Mouse (Mus musculus): ENCODE results near the gene Blvra. TPM values are rescaled to one million over a fixed set of nuclear protein-coding genes. Genes with fewer than 3 reads are reported as not detected.

Blvra gene
- polyA plus RNA-seq, 1 experiment from 2014 or later: 30.1 TPM

DNA sequence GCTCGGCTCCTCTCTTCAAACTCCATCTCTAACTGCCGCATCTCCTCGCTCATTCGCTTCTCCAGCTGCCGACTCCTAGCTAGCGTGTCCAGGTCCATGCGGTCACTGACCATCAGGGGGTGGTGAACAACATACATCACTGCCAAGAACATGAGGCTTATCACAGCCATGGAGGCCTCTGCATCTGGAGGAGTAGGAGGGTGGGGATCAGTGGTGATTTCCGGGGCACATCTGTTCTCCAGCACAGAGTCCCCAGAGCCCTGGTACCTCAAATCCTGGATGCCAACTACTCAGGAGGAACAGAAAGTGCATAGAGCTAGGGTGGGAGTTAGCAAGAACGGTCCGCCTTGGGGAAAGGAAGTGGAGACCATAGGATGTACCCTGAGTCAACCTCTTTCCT lies 71.6 kb downstream of the Blvra start:
- Histone ChIP-seq H3K36me3 (ENCODE audit: control insufficient read depth, insufficient read depth, low read length) (no peaks in the 10 kb centered on the region; the same call in 1 of the 2 replicates), H3K4me2 (ENCODE audit: low read length) (peak overlapping the region; percentile 98; the same call in 1 of the 2 replicates), H3K4me1 (ENCODE audit: control insufficient read depth, insufficient read depth, low read length) (peaks cover 12% of the 10 kb centered on the region), H3K27ac (ENCODE audit: low read length) (no peak overlapping the region), H3K9ac (ENCODE audit: low read depth, low read length) (no peak overlapping the region), H3K27me3 (ENCODE audit: control insufficient read depth, insufficient read depth, low read depth, low read length) (no peaks in the 10 kb centered on the region), H3K9me3 (replicated peaks; ENCODE audit: control insufficient read depth, low read length, poor library complexity, severe bottlenecking) (no peaks in the 10 kb centered on the region), H3K4me3 (ENCODE audit: low read depth, low read length) (no peak overlapping the region)
- WGBS: 92% methylated on average over 10 of the region's 10 CpGs
- 0 out of 2 replicates have a peak, but pooled peaks have one; percentile 30 for ATAC-seq

DNA sequence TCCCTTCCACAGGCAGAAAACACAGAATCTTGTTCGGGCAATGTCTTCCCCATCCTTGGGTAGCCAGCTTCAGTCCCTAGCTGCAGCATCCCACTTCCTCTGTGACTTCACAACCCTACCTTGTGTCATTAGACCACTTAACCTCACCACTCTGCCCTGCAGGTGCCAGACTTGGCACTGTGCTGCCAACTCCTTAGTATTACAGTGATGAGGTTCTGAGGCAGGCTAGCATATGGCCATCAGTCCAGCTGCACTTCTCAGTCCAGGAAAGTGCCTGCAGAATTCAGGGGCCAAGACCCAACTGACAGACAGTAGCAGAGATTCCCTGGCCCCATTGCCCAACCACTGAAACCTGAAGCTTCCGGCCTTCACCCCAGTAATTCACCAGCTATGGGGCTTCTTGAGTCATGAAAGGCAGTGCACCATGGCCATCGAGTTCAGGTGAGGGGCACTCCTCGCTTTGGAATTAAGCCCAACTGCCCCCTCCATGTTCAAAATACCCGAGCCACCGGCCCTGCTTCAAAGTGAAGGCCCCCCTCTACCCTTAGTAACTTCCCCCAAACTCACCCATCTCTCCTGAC lies 72.2 kb downstream of the Blvra start:
- H3K27me3 ChIP-seq (ENCODE audit: control insufficient read depth, insufficient read depth, low read depth, low read length): no peaks in the 10 kb centered on the region
- peak; percentile 56; the same call in 1 of the 2 replicates for ATAC-seq
- H3K4me3 ChIP-seq (ENCODE audit: low read depth, low read length): peak overlapping the region; percentile 46
- H3K27ac ChIP-seq (ENCODE audit: low read length): no peak overlapping the region
- peak overlapping the region; percentile 73 for H3K9ac ChIP-seq (ENCODE audit: low read depth, low read length)
- peaks cover 12% of the 10 kb centered on the region for H3K4me1 ChIP-seq (ENCODE audit: control insufficient read depth, insufficient read depth, low read length)
- peak overlapping the region; percentile 98 for H3K4me2 ChIP-seq (ENCODE audit: low read length)
- no peaks in the 10 kb centered on the region for H3K9me3 ChIP-seq (replicated peaks; ENCODE audit: control insufficient read depth, low read length, poor library complexity, severe bottlenecking)
- H3K36me3 ChIP-seq (ENCODE audit: control insufficient read depth, insufficient read depth, low read length): no peaks in the 10 kb centered on the region; the same call in 1 of the 2 replicates
- 20% methylated on average over 6 of the region's 6 CpGs for WGBS

DNA sequence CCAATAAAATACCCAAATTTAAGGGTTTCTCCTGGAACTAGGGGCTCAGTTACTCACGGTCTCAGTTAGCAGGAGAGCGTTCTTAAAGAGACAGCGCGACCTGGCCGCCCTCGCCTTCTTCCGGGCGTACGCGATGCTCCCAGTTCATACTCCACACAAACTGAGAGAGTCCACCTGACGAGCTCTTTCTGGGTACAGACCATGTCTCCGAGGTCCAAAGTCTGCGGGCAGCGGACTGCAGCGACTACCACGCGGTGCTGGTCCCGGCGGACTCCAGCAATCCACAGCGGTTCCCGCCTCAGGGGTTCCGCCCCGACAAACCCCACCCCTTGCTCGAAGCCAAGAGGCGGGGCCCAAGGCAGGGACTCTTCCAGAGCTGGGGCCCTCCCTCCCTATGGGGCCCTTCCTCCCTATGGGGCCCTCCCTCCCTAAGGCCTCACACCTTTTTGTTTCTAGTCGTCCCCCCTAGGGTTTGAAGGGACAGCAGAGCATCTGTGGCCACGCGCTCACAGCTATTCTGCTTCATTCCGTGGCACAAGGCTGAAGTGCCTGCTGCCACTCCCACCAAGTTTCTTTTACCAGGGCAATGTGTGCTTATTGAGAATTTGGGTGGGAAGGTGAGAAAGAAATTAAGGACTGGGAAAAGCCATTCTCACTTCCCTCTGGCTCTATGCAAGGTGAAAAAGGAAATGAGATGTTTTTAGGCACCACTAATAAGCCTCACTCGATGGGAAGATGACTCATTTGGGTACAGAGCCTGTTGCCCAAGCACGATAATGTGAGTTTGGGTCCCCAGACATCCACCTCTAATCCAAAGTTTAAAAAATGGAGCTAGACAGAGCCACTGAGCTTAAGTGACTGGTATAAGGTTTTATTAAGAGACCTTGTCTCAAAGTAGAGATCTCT lies 72.9 kb downstream of the Blvra start, which contains the start of gene Itpripl1:
Gene Itpripl1 (minus strand): TSS at position 285 of the 906 bp plus-strand sequence.
- ATAC-seq: peak; percentile 84
- Histone ChIP-seq H3K4me1 (ENCODE audit: control insufficient read depth, insufficient read depth, low read length) (peaks cover 12% of the 10 kb centered on the region), H3K4me2 (ENCODE audit: low read length) (peak within 1 kb of the TSS; percentile 98), H3K27ac (ENCODE audit: low read length) (no peak within 1 kb of the TSS), H3K36me3 (ENCODE audit: control insufficient read depth, insufficient read depth, low read length) (no peaks in the 10 kb centered on the region; the same call in 1 of the 2 replicates), H3K27me3 (ENCODE audit: control insufficient read depth, insufficient read depth, low read depth, low read length) (no peaks in the 10 kb centered on the region), H3K4me3 (ENCODE audit: low read depth, low read length) (peak within 1 kb of the TSS; percentile 46), H3K9me3 (replicated peaks; ENCODE audit: control insufficient read depth, low read length, poor library complexity, severe bottlenecking) (no peaks in the 10 kb centered on the region), H3K9ac (ENCODE audit: low read depth, low read length) (peak within 1 kb of the TSS; percentile 73)
- WGBS: 4% methylated on average over 31 of the region's 31 CpGs

DNA sequence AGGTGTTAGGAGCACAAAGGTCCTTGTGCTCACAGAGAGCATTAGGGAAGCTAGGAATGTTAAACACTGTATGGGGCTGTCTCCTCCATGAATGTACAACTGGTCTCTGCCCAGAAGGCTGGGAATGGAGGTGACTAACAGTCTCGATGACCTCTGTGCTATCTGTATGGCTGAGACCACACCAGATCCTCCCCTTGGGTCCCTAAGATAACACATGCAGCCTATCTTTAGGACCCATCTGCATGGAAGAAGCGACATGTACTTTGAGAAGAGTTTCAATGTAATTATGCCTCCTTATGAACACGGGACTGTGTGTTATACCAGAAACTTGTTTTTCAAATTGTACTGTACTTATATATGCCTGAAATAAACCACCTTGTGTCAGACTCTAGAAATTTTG lies 75.2 kb downstream of the Blvra start:
- Histone ChIP-seq H3K4me1 (ENCODE audit: control insufficient read depth, insufficient read depth, low read length) (peaks cover 12% of the 10 kb centered on the region), H3K27ac (ENCODE audit: low read length) (no peak overlapping the region), H3K27me3 (ENCODE audit: control insufficient read depth, insufficient read depth, low read depth, low read length) (no peaks in the 10 kb centered on the region), H3K4me3 (ENCODE audit: low read depth, low read length) (no peak overlapping the region), H3K4me2 (ENCODE audit: low read length) (no peak overlapping the region), H3K9ac (ENCODE audit: low read depth, low read length) (no peak overlapping the region), H3K9me3 (replicated peaks; ENCODE audit: control insufficient read depth, low read length, poor library complexity, severe bottlenecking) (no peaks in the 10 kb centered on the region), H3K36me3 (ENCODE audit: control insufficient read depth, insufficient read depth, low read length) (no peaks in the 10 kb centered on the region)
- 80% methylated on average over 3 of the region's 3 CpGs for WGBS
- no peak for ATAC-seq

Small RNA genes within 50 kb of the gene (microRNA-seq; reads per million reads assigned to microRNA genes)
- not detected for gene Gm24081

Other genes starting within 250 kb of the Blvra start
- 28.6 and 39.2 TPM in 2 replicates for gene Trpm7, start 194.4 kb upstream of the Blvra start, polyA plus RNA-seq (2015; fragmentation: Nextera tagmentation; extraction: Ambion mirVana)
- gene Sppl2a, start 137.4 kb upstream of the Blvra start, polyA plus RNA-seq (2015; fragmentation: Nextera tagmentation; extraction: Ambion mirVana): 33.3 and 35.7 TPM in 2 replicates
- gene Ap4e1, start 61.9 kb upstream of the Blvra start, polyA plus RNA-seq (2015; fragmentation: Nextera tagmentation; extraction: Ambion mirVana): 10.8 and 12.3 TPM in 2 replicates
- 10.0 and 12.6 TPM in 2 replicates for gene Ncaph, start 63.3 kb downstream of the Blvra start, polyA plus RNA-seq (2015; fragmentation: Nextera tagmentation; extraction: Ambion mirVana)
- gene Itpripl1, start 72.8 kb downstream of the Blvra start, polyA plus RNA-seq (2015; fragmentation: Nextera tagmentation; extraction: Ambion mirVana): 8.5 and 9.9 TPM in 2 replicates
- 0.76 and 0.80 TPM in 2 replicates for gene 1810024B03Rik, start 137.6 kb downstream of the Blvra start, polyA plus RNA-seq (2015; fragmentation: Nextera tagmentation; extraction: Ambion mirVana)
- 52.1 and 55.5 TPM in 2 replicates for gene Snrnp200, start 137.7 kb downstream of the Blvra start, polyA plus RNA-seq (2015; fragmentation: Nextera tagmentation; extraction: Ambion mirVana)
- 60.5 and 61.1 TPM in 2 replicates for gene Ciao1, start 177.2 kb downstream of the Blvra start, polyA plus RNA-seq (2015; fragmentation: Nextera tagmentation; extraction: Ambion mirVana)
- gene Tmem127, start 177.2 kb downstream of the Blvra start, polyA plus RNA-seq (2015; fragmentation: Nextera tagmentation; extraction: Ambion mirVana): 52.7 and 54.8 TPM in 2 replicates
- 91.1 and 94.5 TPM in 2 replicates for gene Stard7, start 199.6 kb downstream of the Blvra start, polyA plus RNA-seq (2015; fragmentation: Nextera tagmentation; extraction: Ambion mirVana)